Mouse (Mus musculus) C2C12 (cell line): ENCODE data around the gene Pfkp.

Source experiments
- CTCF ChIP-seq: IDR thresholded peaks from one replicate; pipeline ENCODE4 v1.5.1; 2011; ENCODE audit not compliant: control insufficient read depth, insufficient read depth, insufficient read length
- MAX ChIP-seq: IDR thresholded peaks from one replicate; pipeline ENCODE4 v1.6.1; 2011; ENCODE audit warnings: mild to moderate bottlenecking, control low read depth
- MYOD1 ChIP-seq: IDR thresholded peaks from one replicate; pipeline ENCODE4 v1.6.1; 2011; ENCODE audit warnings: low read depth; ENCODE audit not compliant: control insufficient read depth, insufficient read length
- MYOG ChIP-seq: IDR thresholded peaks from one replicate; pipeline ENCODE4 v1.6.1; 2011; ENCODE audit not compliant: control insufficient read depth, insufficient read length; ENCODE audit errors: extremely low read depth

- no peak for TF ChIP-seq CTCF
- TF ChIP-seq MAX, result no peak
- TF ChIP-seq MYOG, result no peak
- TF ChIP-seq MYOD1, result no peak
Measured at GRCm38 (mm10) chr13:6637534-6638124, 10.9 kb downstream of the Pfkp start.
